Mouse (Mus musculus) spleen, postnatal 14 days (tissue): ENCODE data around the gene Cd7.
A peak's percentile ranks its signal among the peaks of the same experiment; 100 is the strongest.

Experiments
- DNase-seq, 2 experiments: peaks; one replicate each; pipeline ENCODE4 v3.0.0; 2021 to 2022; ENCODE audit warnings: low spot score in 2 of 2

Cd7 gene

DNA sequence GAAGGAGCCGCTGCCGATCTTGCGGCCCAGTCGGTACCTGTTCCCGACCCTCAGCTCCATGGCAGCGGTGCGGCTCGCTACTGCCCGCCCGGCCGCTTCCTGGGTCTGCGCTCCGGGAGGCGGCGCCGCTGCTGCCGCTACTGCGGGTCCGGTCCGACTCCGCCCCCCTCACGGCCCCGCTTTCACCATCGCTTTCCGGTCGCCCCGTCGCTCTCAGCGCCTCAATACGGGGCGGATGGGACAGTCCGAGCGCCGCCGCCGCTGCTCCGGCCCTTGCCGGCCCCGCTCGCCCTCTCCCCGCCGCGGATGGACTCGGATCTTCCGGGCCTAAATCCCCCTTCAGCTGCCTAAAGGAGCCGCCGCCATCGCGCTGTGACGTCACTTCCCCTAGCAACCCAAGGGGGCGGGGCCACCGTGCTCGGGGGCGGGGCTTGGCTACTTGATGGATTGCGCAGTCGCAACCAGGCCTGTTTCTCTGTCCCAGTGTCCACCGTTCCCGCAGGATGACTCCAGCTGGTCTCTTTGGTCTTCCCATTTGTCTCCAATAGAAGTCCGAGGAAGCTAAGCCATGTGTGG lies 48.2 kb downstream of the Cd7 start, which contains the start of gene Csnk1d:
Csnk1d (minus strand) TSS at position 380 of the 576 bp plus-strand sequence.
- peak; percentile 100 for DNase-seq

DNA sequence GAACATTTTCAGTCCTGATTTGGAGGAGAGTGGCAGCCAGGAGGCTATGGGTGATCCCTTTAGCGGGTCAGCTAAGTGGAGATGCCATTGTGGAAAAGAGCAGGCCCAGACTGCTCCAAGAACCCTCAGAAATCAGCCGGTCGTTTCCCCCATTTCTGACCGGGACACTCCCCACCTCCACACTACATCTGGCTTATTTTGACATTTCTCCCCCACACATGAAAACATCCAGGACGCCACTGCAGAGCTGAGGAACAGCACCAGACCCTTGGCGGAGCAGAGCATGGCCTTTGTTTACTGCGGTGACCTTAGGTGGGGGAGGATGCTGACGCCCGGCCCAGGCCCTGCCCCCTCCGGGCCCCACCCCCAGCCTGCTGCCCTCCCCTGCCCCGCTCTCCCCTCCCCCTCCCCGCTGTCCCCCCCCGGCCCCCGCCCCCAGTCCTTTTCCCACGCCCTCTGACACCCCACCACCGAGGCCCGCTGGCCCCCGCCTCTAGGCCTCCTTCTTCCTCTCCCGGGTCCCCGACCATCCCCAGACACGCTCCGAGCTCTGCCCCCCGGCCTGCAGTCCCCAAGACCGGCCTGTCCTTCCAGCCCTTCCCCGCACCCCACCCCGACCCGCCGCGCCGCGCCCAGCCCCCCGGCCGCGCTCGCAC lies 49.0 kb downstream of the Cd7 start:
- peak; percentile 29 to 53 for DNase-seq

DNA sequence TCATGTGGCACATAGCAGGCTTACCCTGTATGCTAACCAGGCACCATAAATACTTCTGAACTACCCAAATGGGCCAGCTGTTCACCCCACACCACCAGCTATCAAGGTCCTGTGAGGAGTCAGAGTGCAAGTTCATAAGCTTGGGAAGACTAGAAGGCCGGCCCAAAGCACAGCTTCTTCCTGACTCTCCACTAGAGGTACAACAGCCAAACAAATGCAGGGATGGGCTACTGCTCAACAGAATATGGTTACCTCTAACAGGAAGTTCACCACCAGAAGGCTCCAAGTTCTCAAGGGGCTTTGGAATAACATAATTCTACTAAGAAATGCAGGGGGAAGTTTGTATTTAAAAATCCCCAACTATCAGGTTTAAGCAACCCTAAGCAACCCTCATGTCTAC lies 49.7 kb downstream of the Cd7 start:
- no peak for DNase-seq

DNA sequence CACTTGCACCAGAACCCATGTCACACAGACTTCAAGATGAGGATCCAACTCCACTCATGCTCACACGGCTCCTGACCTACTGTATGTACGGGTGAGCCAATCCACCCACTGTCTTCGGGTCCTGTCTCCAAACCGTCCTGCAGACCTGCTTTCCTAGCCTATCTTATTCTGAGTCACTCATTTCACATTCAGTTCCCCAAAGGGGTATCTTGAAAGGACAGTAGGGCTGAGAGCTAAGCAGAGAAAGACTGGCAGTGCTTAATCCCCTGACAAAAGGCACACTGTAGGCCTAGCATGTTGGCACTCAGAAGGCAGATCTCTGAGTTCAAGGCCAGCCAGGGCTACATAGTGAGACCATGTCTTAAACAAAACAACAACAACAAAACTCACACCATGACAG lies 50.8 kb downstream of the Cd7 start:
- no peak for DNase-seq

DNA sequence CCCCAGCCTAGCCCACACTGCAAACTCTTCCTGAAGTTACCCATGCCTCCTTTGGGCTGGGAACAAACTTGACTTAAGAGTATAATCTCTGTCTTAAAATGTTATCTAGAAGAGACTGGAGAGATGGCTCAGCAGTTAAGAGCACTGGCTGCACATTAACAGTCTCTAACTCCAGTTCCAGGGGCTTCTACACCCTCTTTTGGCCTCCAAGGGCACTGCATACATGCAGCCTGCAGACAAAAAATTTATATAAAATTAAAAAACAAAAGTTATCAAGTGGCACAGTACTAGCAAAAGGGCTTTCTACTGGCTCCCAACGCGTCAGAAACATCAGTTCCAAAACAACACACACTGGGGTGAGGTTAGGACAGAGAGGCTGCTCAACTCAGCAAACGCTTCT lies 51.6 kb downstream of the Cd7 start:
- DNase-seq, result no peak
